Comparison of ENCODE assay signal across 9 mouse cellular contexts in the genomic region with DNA sequence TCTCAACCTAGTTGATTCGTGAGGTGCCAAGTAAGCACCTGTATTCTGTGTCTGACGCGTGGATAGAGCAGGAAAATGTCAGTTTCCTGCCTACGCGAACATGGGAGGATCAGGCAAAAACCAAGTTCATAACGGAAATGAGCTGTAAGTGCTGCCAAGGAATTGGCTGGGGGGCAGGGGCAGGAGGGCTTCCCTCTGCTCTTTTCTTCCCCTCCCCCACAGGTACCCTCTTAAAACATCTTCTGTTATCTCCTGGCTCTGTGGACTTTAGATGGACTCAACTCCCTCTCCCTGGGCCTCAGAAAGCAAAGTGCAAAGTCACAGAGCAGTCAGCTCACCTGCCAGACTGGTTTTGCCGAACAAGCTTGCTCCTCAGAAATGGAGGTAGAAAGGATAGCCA. TPM values are rescaled to one million over a fixed set of nuclear protein-coding genes. Genes with fewer than 3 reads are reported as not detected.
DNase-seq lines count a peak whose midpoint lies in the region; ATAC-seq and TF ChIP-seq lines count a peak whose summit lies in the region.
"Had no signal": no experiment of that assay in that cellular context is flagged by ENCODE, and none has a peak within 500 bp of the region (broad histone marks: within the 10 kb centered on the region; RNA-seq: fewer than 3 reads in every experiment).

No protein-coding gene starts in this region.

- intact Hi-C loops in left cerebral cortex, adult 2 months (cut with DNase I): loop anchor here (1.0 to 5.0 kb wide), 2 partner anchors 22 to 96 kb away; partner anchors contain the start of genes 4933430I17Rik, Cdc26, Pole3 and Prpf4

- no peak overlapping the region for H3K27ac ChIP-seq in midbrain, embryonic 11.5 days (ENCODE audit: low read depth, low read length)
- no peak overlapping the region for H3K27ac ChIP-seq in midbrain, postnatal 0 days (ENCODE audit: low read depth, low read length)
- H3K27ac ChIP-seq in stomach, postnatal 0 days (replicated peaks): peak overlapping the region; percentile 91
- H3K27ac ChIP-seq in left cerebral cortex, adult 2 months: no peak overlapping the region

- no peak for ATAC-seq in midbrain, embryonic 11.5 days (ENCODE audit: low FRiP score)
- no peak for ATAC-seq in midbrain, postnatal 0 days (ENCODE audit: low FRiP score)
- ATAC-seq in stomach, postnatal 0 days (ENCODE audit: low FRiP score, low TSS enrichment): peak; percentile 49

- H3K4me1 ChIP-seq in midbrain, embryonic 11.5 days (ENCODE audit: control insufficient read depth, insufficient read depth, low read length): peaks cover 4% of the 10 kb centered on the region; the same call in 1 of the 2 replicates
- H3K4me1 ChIP-seq in midbrain, postnatal 0 days (ENCODE audit: insufficient read depth, low read length): peaks cover 6% of the 10 kb centered on the region; the same call in 1 of the 2 replicates
- peaks cover 7% of the 10 kb centered on the region; the same call in 1 of the 2 replicates for H3K4me1 ChIP-seq in stomach, postnatal 0 days (replicated peaks; ENCODE audit: control insufficient read depth, insufficient read depth)

- H3K9me3 ChIP-seq in midbrain, embryonic 11.5 days (ENCODE audit: control insufficient read depth, low read length): no peaks in the 10 kb centered on the region
- no peaks in the 10 kb centered on the region for H3K9me3 ChIP-seq in midbrain, postnatal 0 days (ENCODE audit: low read length)
- no peaks in the 10 kb centered on the region for H3K9me3 ChIP-seq in stomach, postnatal 0 days (ENCODE audit: control insufficient read depth, low read length)

- H3K4me3 ChIP-seq in midbrain, embryonic 11.5 days (ENCODE audit: low read depth, low read length): no peak overlapping the region
- no peak overlapping the region for H3K4me3 ChIP-seq in midbrain, postnatal 0 days (ENCODE audit: low read depth, low read length)
- H3K4me3 ChIP-seq in stomach, postnatal 0 days (ENCODE audit: low read depth, low read length): no peak overlapping the region
- no peak overlapping the region for H3K4me3 ChIP-seq in left cerebral cortex, adult 2 months

- H3K27me3 ChIP-seq in midbrain, embryonic 11.5 days (ENCODE audit: control insufficient read depth, insufficient read depth, low read length): no peaks in the 10 kb centered on the region
- no peaks in the 10 kb centered on the region for H3K27me3 ChIP-seq in midbrain, postnatal 0 days (ENCODE audit: insufficient read depth, low read length)
- H3K27me3 ChIP-seq in stomach, postnatal 0 days (ENCODE audit: control insufficient read depth, insufficient read depth, low read length): no peaks in the 10 kb centered on the region

- whole genome bisulfite sequencing in midbrain, embryonic 11.5 days: 77% methylated on average over 7 of the region's 7 CpGs
- 77% methylated on average over 7 of the region's 7 CpGs for WGBS in midbrain, postnatal 0 days
- 47% methylated on average over 7 of the region's 7 CpGs for WGBS in stomach, postnatal 0 days

- DNase-seq in adrenal gland, postnatal 10 days: peak; percentile 14
- DNase-seq in adrenal gland, adult 18-20 months (ENCODE audit: low spot score in 2 of 2): no peak
- peak; percentile 82 for DNase-seq in midbrain, embryonic 11.5 days (ENCODE audit: low spot score, missing footprints)
- no peak for DNase-seq in midbrain, postnatal 0 days (ENCODE audit: low spot score)
- peak; percentile 49 to 81 for DNase-seq in kidney, postnatal 25 days
- DNase-seq in stomach, postnatal 0 days (ENCODE audit: low spot score): peak; percentile 84
- DNase-seq in right cerebral cortex, postnatal 25 days: no peak
- no peak for DNase-seq in left cerebral cortex, adult 2 months (ENCODE audit: extremely low spot score in 1 of 2, low spot score in 2 of 2)
- DNase-seq: lung, postnatal 14 days had no signal

- H3K36me3 ChIP-seq in midbrain, embryonic 11.5 days (ENCODE audit: control insufficient read depth, insufficient read depth, low read length): peaks cover 4% of the 10 kb centered on the region; the same call in 1 of the 2 replicates
- peaks cover 11% of the 10 kb centered on the region for H3K36me3 ChIP-seq in midbrain, postnatal 0 days (ENCODE audit: insufficient read depth, low read length)
- peaks cover 12% of the 10 kb centered on the region for H3K36me3 ChIP-seq in stomach, postnatal 0 days (ENCODE audit: control insufficient read depth, insufficient read depth, low read length)

- H3K4me2 ChIP-seq in midbrain, embryonic 11.5 days: no peak overlapping the region
- no peak overlapping the region for H3K4me2 ChIP-seq in midbrain, postnatal 0 days (ENCODE audit: low read depth, low read length, poor library complexity, severe bottlenecking)
- no peak overlapping the region for H3K4me2 ChIP-seq in stomach, postnatal 0 days (replicated peaks; ENCODE audit: low read depth)

- TF ChIP-seq CTCF in midbrain, postnatal 0 days (IDR thresholded peaks at IDR 0.05): no peak
- TF ChIP-seq CTCF in stomach, postnatal 0 days (IDR thresholded peaks at IDR 0.05; ENCODE audit: low read depth): no peak
- no peak for TF ChIP-seq CTCF in left cerebral cortex, adult 2 months (IDR thresholded peaks at IDR 0.05)

- TF ChIP-seq EP300 in stomach, postnatal 0 days (optimal IDR thresholded peaks at IDR 0.05): no peak

- no peak overlapping the region for H3K9ac ChIP-seq in midbrain, embryonic 11.5 days (ENCODE audit: low read length)
- H3K9ac ChIP-seq in midbrain, postnatal 0 days (replicated peaks; ENCODE audit: low read length, poor library complexity, severe bottlenecking): no peak overlapping the region
- H3K9ac ChIP-seq in stomach, postnatal 0 days (ENCODE audit: low read length): no peak overlapping the region

RNA-seq across cellular contexts. Expression of gene Hdhd3, which starts 0.3 kb away (rescaled TPM):
- total RNA-seq in adrenal gland, postnatal 10 days (2021): 10 to 100 TPM; 16.7 to 19.5 TPM
- total RNA-seq in adrenal gland, adult 18-20 months (2021): 10 to 100 TPM in 1 of 2 experiments, 1 to 10 TPM in 1; 9.8 to 21.4 TPM
- polyA plus RNA-seq in midbrain, embryonic 11.5 days (2014; fragmentation: Nextera tagmentation; extraction: Ambion mirVana): 10.8 and 12.1 TPM in 2 replicates
- 2.9 and 5.3 TPM in 2 replicates for total RNA-seq in midbrain, postnatal 0 days (2014; rRNA removed)
- polyA plus RNA-seq in midbrain, postnatal 0 days (2015; fragmentation: Nextera tagmentation; extraction: Ambion mirVana): 4.9 and 5.3 TPM in 2 replicates
- polyA plus RNA-seq in stomach, postnatal 0 days (2015; fragmentation: Nextera tagmentation; extraction: Ambion mirVana): 23.5 and 26.0 TPM in 2 replicates
- total RNA-seq in left cerebral cortex, adult 2 months (2021): 10 to 100 TPM in 1 of 2 experiments, 1 to 10 TPM in 1; 8.3 to 10.3 TPM

RNA-seq across cellular contexts. Expression of gene Alad, which starts 16.7 kb away (rescaled TPM):
- 100 to 1,000 TPM; 110 to 122 TPM for total RNA-seq in adrenal gland, postnatal 10 days (2021)
- total RNA-seq in adrenal gland, adult 18-20 months (2021): 100 to 1,000 TPM in 1 of 2 experiments, 10 to 100 TPM in 1; 92.6 to 112 TPM
- 86.8 and 90.8 TPM in 2 replicates for polyA plus RNA-seq in midbrain, embryonic 11.5 days (2014; fragmentation: Nextera tagmentation; extraction: Ambion mirVana)
- total RNA-seq in midbrain, postnatal 0 days (2014; rRNA removed): 38.6 and 49.3 TPM in 2 replicates
- 74.6 and 80.9 TPM in 2 replicates for polyA plus RNA-seq in midbrain, postnatal 0 days (2015; fragmentation: Nextera tagmentation; extraction: Ambion mirVana)
- 161 and 178 TPM in 2 replicates for polyA plus RNA-seq in stomach, postnatal 0 days (2015; fragmentation: Nextera tagmentation; extraction: Ambion mirVana)
- 10 to 100 TPM; 32.1 to 34.0 TPM for total RNA-seq in left cerebral cortex, adult 2 months (2021)

RNA-seq across cellular contexts. Expression of gene Pole3, which starts 21.9 kb away (rescaled TPM):
- 10 to 100 TPM; 40.3 to 46.7 TPM for total RNA-seq in adrenal gland, postnatal 10 days (2021)
- total RNA-seq in adrenal gland, adult 18-20 months (2021): 10 to 100 TPM; 43.7 to 52.1 TPM
- polyA plus RNA-seq in midbrain, embryonic 11.5 days (2014; fragmentation: Nextera tagmentation; extraction: Ambion mirVana): 137 TPM in 2 replicates
- 24.0 and 25.6 TPM in 2 replicates for total RNA-seq in midbrain, postnatal 0 days (2014; rRNA removed)
- polyA plus RNA-seq in midbrain, postnatal 0 days (2015; fragmentation: Nextera tagmentation; extraction: Ambion mirVana): 52.6 and 57.3 TPM in 2 replicates
- 52.4 and 55.5 TPM in 2 replicates for polyA plus RNA-seq in stomach, postnatal 0 days (2015; fragmentation: Nextera tagmentation; extraction: Ambion mirVana)
- 10 to 100 TPM; 20.4 to 21.5 TPM for total RNA-seq in left cerebral cortex, adult 2 months (2021)

RNA-seq across cellular contexts. Expression of gene 4933430I17Rik, which starts 22.2 kb away (rescaled TPM):
- total RNA-seq in adrenal gland, postnatal 10 days (2021): under 1 TPM; 0.42 to 0.58 TPM
- total RNA-seq in adrenal gland, adult 18-20 months (2021): under 1 TPM; 0.27 to 0.29 TPM
- 1.1 and 1.8 TPM in 2 replicates for polyA plus RNA-seq in midbrain, embryonic 11.5 days (2014; fragmentation: Nextera tagmentation; extraction: Ambion mirVana)
- total RNA-seq in midbrain, postnatal 0 days (2014; rRNA removed): 0.38 and 1.6 TPM in 2 replicates
- 0.80 and 0.93 TPM in 2 replicates for polyA plus RNA-seq in midbrain, postnatal 0 days (2015; fragmentation: Nextera tagmentation; extraction: Ambion mirVana)
- polyA plus RNA-seq in stomach, postnatal 0 days (2015; fragmentation: Nextera tagmentation; extraction: Ambion mirVana): 0.18 and 0.35 TPM in 2 replicates
- total RNA-seq in left cerebral cortex, adult 2 months (2021): under 1 TPM; 0.19 to 0.63 TPM

RNA-seq across cellular contexts. Expression of gene Bspry, which starts 23.1 kb away (rescaled TPM):
- total RNA-seq in adrenal gland, postnatal 10 days (2021): 1 to 10 TPM in 1 of 2 experiments, under 1 TPM in 1; 0.93 to 1.1 TPM
- total RNA-seq in adrenal gland, adult 18-20 months (2021): 1 to 10 TPM; 3.7 to 9.6 TPM
- 0.46 and 0.66 TPM in 2 replicates for polyA plus RNA-seq in midbrain, embryonic 11.5 days (2014; fragmentation: Nextera tagmentation; extraction: Ambion mirVana)
- total RNA-seq in midbrain, postnatal 0 days (2014; rRNA removed): 1.5 and 1.7 TPM in 2 replicates
- 0.49 and 0.84 TPM in 2 replicates for polyA plus RNA-seq in midbrain, postnatal 0 days (2015; fragmentation: Nextera tagmentation; extraction: Ambion mirVana)
- polyA plus RNA-seq in stomach, postnatal 0 days (2015; fragmentation: Nextera tagmentation; extraction: Ambion mirVana): 32.5 and 38.1 TPM in 2 replicates
- under 1 TPM; 0.38 to 0.40 TPM for total RNA-seq in left cerebral cortex, adult 2 months (2021)

Comparison
In these comparisons a context has a peak if more than half of its experiments do, and no peak if none do; other contexts are left out.
1. DNase-seq: peak in adrenal gland, postnatal 10 days (single experiment), midbrain, embryonic 11.5 days (single experiment), kidney, postnatal 25 days (2 of 2) and stomach, postnatal 0 days (single experiment); none in adrenal gland, adult 18-20 months (0 of 2), midbrain, postnatal 0 days (single experiment), right cerebral cortex, postnatal 25 days (single experiment) and left cerebral cortex, adult 2 months (0 of 2).